Mouse (Mus musculus): ENCODE data around the gene Cracr2a. TPM values are rescaled to one million over a fixed set of nuclear protein-coding genes. Genes with fewer than 3 reads are reported as not detected.
A peak's percentile ranks its signal among the peaks of the same experiment; 100 is the strongest.

Gene Cracr2a
- polyA plus RNA-seq, 1 experiment from 2014 or later: 4.3 TPM

GRCm38 (mm10) chr6:127532304-127532703, 28.8 kb upstream of the Cracr2a start:
- Histone ChIP-seq H3K4me1 (replicated peaks; ENCODE audit: control insufficient read depth, insufficient read depth, low read length) (peaks cover 13% of the 10 kb centered on the region), H3K27ac (ENCODE audit: low read length) (peak overlapping the region; percentile 65), H3K4me2 (ENCODE audit: low read depth, low read length) (no peak overlapping the region), H3K36me3 (ENCODE audit: control insufficient read depth, insufficient read depth, low read length) (no peaks in the 10 kb centered on the region), H3K9ac (ENCODE audit: low read length) (no peak overlapping the region), H3K27me3 (ENCODE audit: control insufficient read depth, insufficient read depth, low read depth, low read length) (no peaks in the 10 kb centered on the region), H3K9me3 (ENCODE audit: control insufficient read depth, low read length) (no peaks in the 10 kb centered on the region), H3K4me3 (ENCODE audit: low read length) (no peak overlapping the region)
- ATAC-seq (ENCODE audit: low read depth): no peak
- WGBS: 73% methylated on average over 5 of the region's 5 CpGs

GRCm38 (mm10) chr6:127533766-127534165, 27.4 kb upstream of the Cracr2a start:
- Histone ChIP-seq H3K4me1 (replicated peaks; ENCODE audit: control insufficient read depth, insufficient read depth, low read length) (peaks cover 13% of the 10 kb centered on the region), H3K9ac (ENCODE audit: low read length) (no peak overlapping the region), H3K27me3 (ENCODE audit: control insufficient read depth, insufficient read depth, low read depth, low read length) (no peaks in the 10 kb centered on the region), H3K4me2 (ENCODE audit: low read depth, low read length) (no peak overlapping the region), H3K36me3 (ENCODE audit: control insufficient read depth, insufficient read depth, low read length) (no peaks in the 10 kb centered on the region), H3K27ac (ENCODE audit: low read length) (peak overlapping the region; percentile 33; the same call in 1 of the 2 replicates), H3K9me3 (ENCODE audit: control insufficient read depth, low read length) (no peaks in the 10 kb centered on the region), H3K4me3 (ENCODE audit: low read length) (no peak overlapping the region)
- no peak for ATAC-seq (ENCODE audit: low read depth)
- 62% methylated on average over 5 of the region's 5 CpGs for WGBS

GRCm38 (mm10) chr6:127537035-127537434, 24.1 kb upstream of the Cracr2a start:
- no peak overlapping the region for H3K4me3 ChIP-seq (ENCODE audit: low read length)
- ATAC-seq (ENCODE audit: low read depth): no peak
- no peaks in the 10 kb centered on the region for H3K36me3 ChIP-seq (ENCODE audit: control insufficient read depth, insufficient read depth, low read length)
- no peak overlapping the region for H3K9ac ChIP-seq (ENCODE audit: low read length)
- H3K27me3 ChIP-seq (ENCODE audit: control insufficient read depth, insufficient read depth, low read depth, low read length): 0 out of 2 replicates have a peak, but pooled peaks cover 4% of the 10 kb centered on the region
- 68% methylated on average over 7 of the region's 7 CpGs for whole genome bisulfite sequencing
- no peak overlapping the region for H3K27ac ChIP-seq (ENCODE audit: low read length)
- no peaks in the 10 kb centered on the region for H3K9me3 ChIP-seq (ENCODE audit: control insufficient read depth, low read length)
- peaks cover 7% of the 10 kb centered on the region; the same call in 1 of the 2 replicates for H3K4me1 ChIP-seq (replicated peaks; ENCODE audit: control insufficient read depth, insufficient read depth, low read length)
- H3K4me2 ChIP-seq (ENCODE audit: low read depth, low read length): no peak overlapping the region

- 0 out of 2 replicates have a peak, but pooled peaks cover 4% of the 10 kb centered on the region for H3K27me3 ChIP-seq (ENCODE audit: control insufficient read depth, insufficient read depth, low read depth, low read length)
- H3K36me3 ChIP-seq (ENCODE audit: control insufficient read depth, insufficient read depth, low read length): no peaks in the 10 kb centered on the region
- no peak for ATAC-seq (ENCODE audit: low read depth)
- no peaks in the 10 kb centered on the region for H3K9me3 ChIP-seq (ENCODE audit: control insufficient read depth, low read length)
- 50% methylated on average over 2 of the region's 2 CpGs for WGBS
- H3K9ac ChIP-seq (ENCODE audit: low read length): no peak overlapping the region
- peaks cover 4% of the 10 kb centered on the region; the same call in 1 of the 2 replicates for H3K4me1 ChIP-seq (replicated peaks; ENCODE audit: control insufficient read depth, insufficient read depth, low read length)
- H3K4me3 ChIP-seq (ENCODE audit: low read length): no peak overlapping the region
- H3K27ac ChIP-seq (ENCODE audit: low read length): no peak overlapping the region
- no peak overlapping the region for H3K4me2 ChIP-seq (ENCODE audit: low read depth, low read length)
Measured at GRCm38 (mm10) chr6:127538118-127538517, 23.0 kb upstream of the Cracr2a start.

- peaks cover 4% of the 10 kb centered on the region; the same call in 1 of the 2 replicates for H3K4me1 ChIP-seq (replicated peaks; ENCODE audit: control insufficient read depth, insufficient read depth, low read length)
- no peak overlapping the region for H3K27ac ChIP-seq (ENCODE audit: low read length)
- WGBS: 94% methylated on average over 4 of the region's 4 CpGs
- no peaks in the 10 kb centered on the region for H3K9me3 ChIP-seq (ENCODE audit: control insufficient read depth, low read length)
- no peak overlapping the region for H3K9ac ChIP-seq (ENCODE audit: low read length)
- ATAC-seq (ENCODE audit: low read depth): no peak
- no peaks in the 10 kb centered on the region for H3K36me3 ChIP-seq (ENCODE audit: control insufficient read depth, insufficient read depth, low read length)
- H3K4me2 ChIP-seq (ENCODE audit: low read depth, low read length): no peak overlapping the region
- H3K4me3 ChIP-seq (ENCODE audit: low read length): no peak overlapping the region
- H3K27me3 ChIP-seq (ENCODE audit: control insufficient read depth, insufficient read depth, low read depth, low read length): 0 out of 2 replicates have a peak, but pooled peaks cover 4% of the 10 kb centered on the region
Measured at GRCm38 (mm10) chr6:127539226-127539625, 21.9 kb upstream of the Cracr2a start.

- no peak overlapping the region for H3K4me3 ChIP-seq (ENCODE audit: low read length)
- 0 out of 2 replicates have a peak, but pooled peaks cover 4% of the 10 kb centered on the region for H3K27me3 ChIP-seq (ENCODE audit: control insufficient read depth, insufficient read depth, low read depth, low read length)
- peaks cover 4% of the 10 kb centered on the region; the same call in 1 of the 2 replicates for H3K4me1 ChIP-seq (replicated peaks; ENCODE audit: control insufficient read depth, insufficient read depth, low read length)
- H3K9me3 ChIP-seq (ENCODE audit: control insufficient read depth, low read length): no peaks in the 10 kb centered on the region
- no peak overlapping the region for H3K27ac ChIP-seq (ENCODE audit: low read length)
- no peak overlapping the region for H3K4me2 ChIP-seq (ENCODE audit: low read depth, low read length)
- H3K36me3 ChIP-seq (ENCODE audit: control insufficient read depth, insufficient read depth, low read length): no peaks in the 10 kb centered on the region
- ATAC-seq (ENCODE audit: low read depth): peak; percentile 24
- 45% methylated on average over 5 of the region's 5 CpGs for WGBS
- no peak overlapping the region for H3K9ac ChIP-seq (ENCODE audit: low read length)
Measured at GRCm38 (mm10) chr6:127539659-127540058, 21.5 kb upstream of the Cracr2a start.

GRCm38 (mm10) chr6:127540517-127540916, 20.6 kb upstream of the Cracr2a start:
- H3K27me3 ChIP-seq (ENCODE audit: control insufficient read depth, insufficient read depth, low read depth, low read length): 0 out of 2 replicates have a peak, but pooled peaks cover 4% of the 10 kb centered on the region
- H3K4me1 ChIP-seq (replicated peaks; ENCODE audit: control insufficient read depth, insufficient read depth, low read length): peaks cover 4% of the 10 kb centered on the region; the same call in 1 of the 2 replicates
- no peak overlapping the region for H3K9ac ChIP-seq (ENCODE audit: low read length)
- no peak overlapping the region for H3K27ac ChIP-seq (ENCODE audit: low read length)
- 34% methylated on average over 4 of the region's 4 CpGs for WGBS
- no peaks in the 10 kb centered on the region for H3K36me3 ChIP-seq (ENCODE audit: control insufficient read depth, insufficient read depth, low read length)
- no peak overlapping the region for H3K4me2 ChIP-seq (ENCODE audit: low read depth, low read length)
- peak; percentile 79 for ATAC-seq (ENCODE audit: low read depth)
- H3K9me3 ChIP-seq (ENCODE audit: control insufficient read depth, low read length): no peaks in the 10 kb centered on the region
- no peak overlapping the region for H3K4me3 ChIP-seq (ENCODE audit: low read length)

- no peak for ATAC-seq (ENCODE audit: low read depth)
- 35% methylated on average over 18 of the region's 18 CpGs for WGBS
- Histone ChIP-seq H3K4me1 (replicated peaks; ENCODE audit: control insufficient read depth, insufficient read depth, low read length) (peaks cover 6% of the 10 kb centered on the region), H3K9me3 (ENCODE audit: control insufficient read depth, low read length) (no peaks in the 10 kb centered on the region), H3K4me3 (ENCODE audit: low read length) (no peak overlapping the region), H3K36me3 (ENCODE audit: control insufficient read depth, insufficient read depth, low read length) (no peaks in the 10 kb centered on the region), H3K9ac (ENCODE audit: low read length) (no peak overlapping the region), H3K4me2 (ENCODE audit: low read depth, low read length) (no peak overlapping the region), H3K27me3 (ENCODE audit: control insufficient read depth, insufficient read depth, low read depth, low read length) (0 out of 2 replicates have a peak, but pooled peaks cover 4% of the 10 kb centered on the region), H3K27ac (ENCODE audit: low read length) (no peak overlapping the region)
Measured at GRCm38 (mm10) chr6:127541617-127542374, 19.3 kb upstream of the Cracr2a start.

GRCm38 (mm10) chr6:127546676-127547075, 14.5 kb upstream of the Cracr2a start:
- Histone ChIP-seq H3K4me2 (ENCODE audit: low read depth, low read length) (no peak overlapping the region), H3K9me3 (ENCODE audit: control insufficient read depth, low read length) (no peaks in the 10 kb centered on the region), H3K4me1 (replicated peaks; ENCODE audit: control insufficient read depth, insufficient read depth, low read length) (peaks cover 6% of the 10 kb centered on the region), H3K36me3 (ENCODE audit: control insufficient read depth, insufficient read depth, low read length) (no peaks in the 10 kb centered on the region), H3K27ac (ENCODE audit: low read length) (peak overlapping the region; percentile 12; the same call in 1 of the 2 replicates), H3K9ac (ENCODE audit: low read length) (no peak overlapping the region), H3K4me3 (ENCODE audit: low read length) (no peak overlapping the region), H3K27me3 (ENCODE audit: control insufficient read depth, insufficient read depth, low read depth, low read length) (0 out of 2 replicates have a peak, but pooled peaks cover under 1% of the 10 kb centered on the region)
- ATAC-seq (ENCODE audit: low read depth): peak; percentile 95
- 39% methylated on average over 4 of the region's 4 CpGs for WGBS

Measured in lung, embryonic 16.5 days (tissue).